Mouse (Mus musculus): ENCODE measurements at regions not wholly inside any gene's neighbourhood (a gene's known extent, or its start where the extent isn't known, plus 50 kb on each side); places are given as distances from the start of the nearest gene placed in this dataset.

DNA sequence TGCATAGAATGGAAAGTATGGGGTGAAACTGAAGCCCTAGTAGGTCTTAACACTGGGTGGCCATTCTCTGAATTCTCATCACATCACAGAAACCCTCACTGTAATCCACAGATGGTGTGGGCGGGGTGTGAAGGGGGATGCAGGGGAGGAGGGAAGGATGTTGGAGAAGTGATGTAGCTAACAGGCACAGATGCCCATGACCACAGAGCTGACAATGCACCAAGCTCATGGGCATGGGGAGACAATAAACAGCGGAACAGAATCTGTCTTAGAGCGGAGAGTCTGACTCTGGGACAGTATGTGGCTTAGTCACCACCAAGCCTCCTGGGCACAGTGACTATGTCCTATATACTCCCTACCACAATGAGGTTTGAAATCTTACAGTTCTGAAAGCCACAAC lies 63.3 kb upstream of the Fam19a5 start:
- TF ChIP-seq CTCF (IDR thresholded peaks at IDR 0.05; ENCODE audit: borderline replicate concordance, insufficient read depth, low read depth, low read length) (no peak), POLR2A (IDR thresholded peaks at IDR 0.05; ENCODE audit: borderline replicate concordance, insufficient read depth, low read length) (no peak)

Data from cerebellum, adult 2 months (tissue).